Mouse (Mus musculus) bone marrow, adult 2 months (tissue): ENCODE measurements around the gene Anp32a.

ENCODE experiments used
- CTCF ChIP-seq: fragments of 200-500 bp; IDR thresholded peaks from 2 replicates; pipeline ENCODE4 v1.5.1; 2011; ENCODE audit warnings: low read length, control low read depth; ENCODE audit not compliant: control insufficient read depth, insufficient read depth
- POLR2A ChIP-seq: fragments of 200-500 bp; IDR thresholded peaks from 2 replicates; pipeline ENCODE4 v1.6.1; 2011; ENCODE audit warnings: low read depth, mild to moderate bottlenecking, control low read depth, low read length, borderline replicate concordance; ENCODE audit not compliant: control insufficient read depth

DNA sequence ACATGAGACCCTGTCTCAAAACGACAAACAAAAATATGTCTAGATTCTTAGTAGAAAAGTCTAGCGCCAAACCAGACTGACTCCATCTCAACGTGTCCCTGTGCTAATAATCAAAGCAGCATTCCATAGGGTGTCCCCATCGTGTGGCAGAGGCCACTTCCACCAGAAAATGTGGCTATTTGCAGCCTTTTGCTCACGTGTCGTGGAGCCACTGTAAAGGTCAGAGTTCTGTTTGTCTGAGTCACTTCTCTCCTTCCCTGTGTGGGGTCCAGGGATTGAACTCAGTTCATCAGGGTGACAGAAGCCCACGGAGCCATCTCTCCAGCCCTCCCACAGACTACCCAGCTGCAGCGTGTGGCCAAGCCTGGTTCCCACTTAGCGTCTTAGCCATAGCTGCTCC lies 17.8 kb downstream of the Anp32a start:
- TF ChIP-seq CTCF: no peak
- no peak for TF ChIP-seq POLR2A
